Mouse (Mus musculus) hindbrain, embryonic 16.5 days (tissue): ENCODE results near the gene 1700010B08Rik. TPM values are rescaled to one million over a fixed set of nuclear protein-coding genes. Genes with fewer than 3 reads are reported as not detected.
"Not testable (repeated sequence)": the region's sequence is repeated elsewhere in the genome, so short reads cannot be mapped to it uniquely, and the experiment has no call there.

Experiments used
- ATAC-seq: fragments of 200-750 bp; cut with Nextera tagmentation; 2 replicates; pipeline ENCODE4 v1.8.0; 2017; ENCODE audit warnings: moderate TSS enrichment, moderate library complexity
- H3K27ac ChIP-seq: fragments of 300-500 bp; sonication (generic); 2 replicates; pipeline ENCODE4 v1.5.1; 2014; ENCODE audit warnings: low read depth, mild to moderate bottlenecking, control low read depth, low read length, moderate library complexity
- H3K27me3 ChIP-seq: fragments of 300-500 bp; sonication (generic); replicated peaks from 2 replicates; pipeline ENCODE4 v1.6.1; 2014; ENCODE audit warnings: low read length; ENCODE audit not compliant: control insufficient read depth, insufficient read depth
- H3K36me3 ChIP-seq: fragments of 300-500 bp; sonication (generic); 2 replicates; pipeline ENCODE4 v1.6.1; 2014; ENCODE audit warnings: mild to moderate bottlenecking, low read length, moderate library complexity, mixed read lengths; ENCODE audit not compliant: control insufficient read depth, insufficient read depth
- H3K4me1 ChIP-seq: fragments of 300-500 bp; sonication (generic); 2 replicates; pipeline ENCODE4 v1.6.1; 2014; ENCODE audit warnings: low read depth, low read length; ENCODE audit not compliant: control insufficient read depth, insufficient read depth
- H3K4me2 ChIP-seq: fragments of 300-500 bp; sonication (generic); 2 replicates; pipeline ENCODE4 v1.6.1; 2014; ENCODE audit warnings: mild to moderate bottlenecking, low read length, control low read depth, moderate library complexity
- H3K4me3 ChIP-seq: fragments of 300-500 bp; sonication (generic); 2 replicates; pipeline ENCODE4 v1.5.1; 2014; ENCODE audit warnings: mild to moderate bottlenecking, low read length, control low read depth, moderate library complexity
- H3K9ac ChIP-seq: fragments of 300-500 bp; sonication (generic); 2 replicates; pipeline ENCODE4 v1.6.1; 2014; ENCODE audit warnings: low read depth, mild to moderate bottlenecking, control low read depth, low read length, moderate library complexity
- H3K9me3 ChIP-seq: fragments of 300-500 bp; sonication (generic); 2 replicates; pipeline ENCODE4 v1.6.1; 2014; ENCODE audit warnings: mild to moderate bottlenecking, low read length, moderate library complexity; ENCODE audit not compliant: control insufficient read depth
- WGBS: fragments of 180-500 bp; shearing (Covaris S2); extraction: QIAGEN DNeasy Blood & Tissue Kit; methylation state at CpG from one replicate; pipeline ENCODE4 v1.1.7; 2014; 5-methylcytosine and 5-hydroxymethylcytosine counted together
- polyA plus RNA-seq: library from polyadenylated mRNA; unstranded; fragments of >200 nt; fragmentation: Nextera tagmentation; extraction: Ambion mirVana; gene quantifications from 2 replicates; pipeline ENCODE4 v1.2.1, GENCODE M21; 2015

Gene 1700010B08Rik
- polyA plus RNA-seq, 1 experiment from 2014 or later: not detected

DNA sequence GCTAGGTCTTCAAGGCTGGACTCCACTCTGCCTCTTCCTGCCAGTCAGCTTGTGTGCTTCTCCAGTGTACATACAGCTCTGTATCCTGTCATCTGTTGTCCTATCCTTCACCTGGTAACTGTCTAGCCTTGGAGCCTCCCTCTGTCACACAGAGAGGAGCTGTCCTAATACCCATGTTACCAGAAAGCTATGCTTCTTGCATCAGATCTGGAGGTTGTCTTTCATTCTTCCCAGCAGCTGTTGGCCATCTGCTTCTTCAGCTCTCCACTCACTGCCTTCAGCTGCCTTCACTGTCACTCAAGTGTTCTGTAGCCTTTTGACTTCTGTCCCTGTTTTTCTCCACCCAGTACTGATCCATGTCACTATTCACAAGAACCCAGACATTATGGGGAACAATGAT is 29.4 kb upstream of the 1700010B08Rik start:
- no peaks in the 10 kb centered on the region for H3K9me3 ChIP-seq
- no peaks in the 10 kb centered on the region for H3K27me3 ChIP-seq
- H3K9ac ChIP-seq: no peak overlapping the region
- H3K4me3 ChIP-seq: no peak overlapping the region
- H3K36me3 ChIP-seq: no peaks in the 10 kb centered on the region
- H3K4me2 ChIP-seq: no peak overlapping the region
- no peak for ATAC-seq
- no peak overlapping the region for H3K27ac ChIP-seq
- H3K4me1 ChIP-seq: peaks cover 2% of the 10 kb centered on the region; the same call in 1 of the 2 replicates

DNA sequence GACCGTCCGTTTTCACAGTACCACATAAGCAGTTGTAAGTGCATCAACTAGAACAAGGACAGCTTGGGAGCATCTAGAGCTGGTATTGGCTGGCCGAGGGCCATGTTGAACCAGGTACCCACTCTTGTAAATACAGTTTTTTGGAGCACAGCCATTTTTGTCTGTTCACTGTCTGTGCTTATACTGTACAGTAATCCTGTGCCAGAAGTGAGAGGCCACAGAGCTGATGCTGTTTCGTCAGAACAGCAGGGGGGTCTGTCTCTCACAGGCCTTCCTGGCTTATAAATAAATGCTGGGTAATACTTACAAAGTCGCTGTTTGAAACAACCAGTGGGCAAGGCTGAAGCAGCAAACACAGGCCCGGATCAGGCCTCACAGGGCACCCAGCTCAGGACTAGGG is 27.5 kb upstream of the 1700010B08Rik start:
- ATAC-seq: 0 out of 2 replicates have a peak, but pooled peaks have one; percentile 19
- Histone ChIP-seq H3K4me2 (no peak overlapping the region), H3K4me3 (no peak overlapping the region), H3K9ac (no peak overlapping the region), H3K27ac (no peak overlapping the region; the same call in 1 of the 2 replicates), H3K4me1 (peaks cover 2% of the 10 kb centered on the region; the same call in 1 of the 2 replicates), H3K27me3 (no peaks in the 10 kb centered on the region), H3K9me3 (no peaks in the 10 kb centered on the region), H3K36me3 (peaks cover 4% of the 10 kb centered on the region; the same call in 1 of the 2 replicates)
- WGBS: 68% methylated on average over 6 of the region's 6 CpGs

GRCm38 (mm10) chr2:173692693-173693092 is 26.5 kb upstream of the 1700010B08Rik start:
- 76% methylated on average over 2 of the region's 2 CpGs for WGBS

DNA sequence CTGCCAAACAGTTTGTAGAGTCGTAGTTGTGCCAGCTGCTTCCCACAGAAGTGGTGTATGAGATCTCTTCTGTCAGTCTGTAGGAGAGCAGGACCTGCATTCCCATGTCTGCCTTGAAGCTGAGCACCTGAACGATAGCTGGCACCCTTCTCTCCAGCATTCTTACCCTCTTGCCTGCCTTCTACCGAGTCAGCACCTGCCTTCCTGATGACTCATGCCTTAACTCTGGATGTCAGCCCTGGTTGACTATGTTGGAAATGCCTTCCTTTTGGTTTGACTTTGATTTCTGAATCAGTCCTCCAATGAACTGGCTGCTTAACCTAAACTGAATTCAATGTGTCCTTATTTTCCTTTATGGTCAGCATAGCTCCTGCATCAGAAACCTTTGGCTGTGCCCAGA is 20.4 kb upstream of the 1700010B08Rik start:
- WGBS: 97% methylated on average over 3 of the region's 3 CpGs
- Histone ChIP-seq H3K9ac (no peak overlapping the region), H3K4me2 (no peak overlapping the region), H3K27me3 (no peaks in the 10 kb centered on the region), H3K36me3 (peaks cover 16% of the 10 kb centered on the region), H3K27ac (no peak overlapping the region), H3K9me3 (no peaks in the 10 kb centered on the region), H3K4me1 (peaks cover 17% of the 10 kb centered on the region), H3K4me3 (no peak overlapping the region)
- ATAC-seq: no peak

More at GRCm38 (mm10) chr2:173692693-173693092, 26.5 kb upstream of the 1700010B08Rik start:
- peaks cover 2% of the 10 kb centered on the region; the same call in 1 of the 2 replicates for H3K4me1 ChIP-seq
- peaks cover 4% of the 10 kb centered on the region; the same call in 1 of the 2 replicates for H3K36me3 ChIP-seq
- no peak overlapping the region for H3K27ac ChIP-seq
- no peaks in the 10 kb centered on the region for H3K27me3 ChIP-seq
- no peak overlapping the region for H3K4me3 ChIP-seq
- H3K9me3 ChIP-seq: no peaks in the 10 kb centered on the region
- no peak overlapping the region for H3K9ac ChIP-seq
- ATAC-seq: no peak
- H3K4me2 ChIP-seq: no peak overlapping the region

DNA sequence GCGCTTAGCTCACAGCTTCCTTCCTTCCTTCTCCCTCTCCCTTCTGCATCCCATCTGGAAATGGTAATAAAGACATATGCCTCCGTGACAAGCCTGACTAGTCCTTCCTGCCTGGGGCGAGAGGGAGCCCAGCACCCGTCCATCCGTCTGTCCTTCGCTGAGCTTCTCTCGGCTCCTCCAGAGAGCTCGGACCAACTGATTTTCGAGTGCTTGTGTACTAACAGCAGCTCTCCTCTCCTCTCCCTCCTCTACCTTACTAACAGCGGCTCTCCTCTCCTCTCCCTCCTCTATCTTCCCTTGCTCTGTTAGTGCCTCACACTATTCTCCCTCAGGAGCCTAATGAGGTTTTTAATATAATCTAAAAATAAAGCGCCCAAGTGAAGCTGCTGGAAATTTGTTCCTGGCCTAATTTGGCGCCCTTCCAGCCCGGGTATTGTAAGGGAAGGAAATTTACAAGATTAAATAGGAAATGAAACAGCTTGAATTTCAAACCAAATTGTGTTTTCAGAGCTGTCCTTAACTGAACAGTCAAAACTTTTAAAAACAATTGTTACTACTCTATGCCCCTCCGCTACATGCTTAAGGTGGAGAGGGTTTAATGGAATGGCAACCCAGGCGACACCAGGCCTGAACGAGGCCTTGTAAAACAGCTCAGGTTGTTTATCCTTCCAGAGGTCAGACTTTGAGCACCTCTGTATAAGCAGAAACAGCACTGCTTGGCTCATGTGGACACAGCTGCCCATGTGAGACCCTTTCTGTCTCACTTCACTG is 16.9 kb upstream of the 1700010B08Rik start:
- H3K4me3 ChIP-seq: no peak overlapping the region
- H3K4me1 ChIP-seq: peaks cover 22% of the 10 kb centered on the region
- H3K4me2 ChIP-seq: peak overlapping the region; percentile 15; the same call in 1 of the 2 replicates
- ATAC-seq: peak; percentile 77
- peak overlapping the region; percentile 71 for H3K27ac ChIP-seq
- no peak overlapping the region for H3K9ac ChIP-seq
- H3K36me3 ChIP-seq: peaks cover 12% of the 10 kb centered on the region
- 60% methylated on average over 16 of the region's 16 CpGs for WGBS
- no peaks in the 10 kb centered on the region for H3K9me3 ChIP-seq
- H3K27me3 ChIP-seq: no peaks in the 10 kb centered on the region

DNA sequence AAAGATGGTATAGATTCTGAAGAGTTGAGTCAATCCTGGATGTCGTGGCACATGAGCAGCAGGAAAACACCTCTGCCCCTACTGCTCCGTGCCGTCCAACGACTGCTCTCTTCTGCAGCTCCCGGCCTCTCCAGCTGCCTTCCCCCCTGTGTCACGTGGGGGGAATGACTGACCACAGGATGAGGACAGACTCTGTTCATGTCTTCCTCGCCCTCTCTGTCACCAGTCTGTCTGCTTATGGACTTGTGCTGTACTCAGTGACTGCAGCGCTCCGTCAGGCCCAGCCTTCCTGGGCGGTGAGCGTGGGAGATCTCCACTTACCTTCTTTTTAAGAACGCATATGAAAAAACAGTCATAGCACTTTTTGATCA is 16.4 kb upstream of the 1700010B08Rik start:
- peak overlapping the region; percentile 56 for H3K27ac ChIP-seq

DNA sequence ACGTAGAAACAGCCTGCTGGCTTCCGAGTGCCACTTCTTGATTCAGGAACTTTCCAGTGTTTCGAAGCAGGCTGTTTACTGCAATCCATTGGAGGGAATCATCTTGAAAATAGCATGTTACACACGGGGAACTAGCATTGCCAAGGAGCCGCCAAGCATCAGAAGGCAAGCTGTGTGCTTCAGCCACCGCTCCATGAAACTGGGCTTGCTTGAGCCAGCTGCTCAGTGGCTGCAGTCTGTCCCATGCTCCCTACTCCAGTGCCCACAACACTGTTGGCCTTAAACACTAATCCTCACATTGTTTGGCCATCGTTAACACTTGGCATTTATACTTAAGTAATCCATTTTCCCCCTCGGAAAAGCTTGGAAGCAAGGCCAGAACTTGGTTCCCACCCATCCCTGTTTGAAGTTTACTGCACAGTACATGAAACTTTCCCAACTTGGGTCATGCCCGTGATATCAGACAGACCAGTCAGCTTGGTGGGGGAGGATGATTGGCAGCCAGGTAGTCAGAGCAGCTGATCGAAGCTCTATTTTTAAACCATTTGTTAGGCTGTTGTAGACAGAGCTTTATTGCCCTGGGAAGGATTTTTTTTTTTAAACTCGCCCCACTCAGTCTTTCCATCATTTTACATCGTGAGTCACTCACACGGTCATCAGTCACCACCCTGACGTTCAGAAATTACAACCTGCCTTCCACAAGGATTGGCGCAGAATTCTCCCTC is 13.2 kb upstream of the 1700010B08Rik start:
- no peaks in the 10 kb centered on the region for H3K9me3 ChIP-seq
- no peaks in the 10 kb centered on the region for H3K27me3 ChIP-seq
- no peak overlapping the region for H3K4me2 ChIP-seq
- peaks cover 25% of the 10 kb centered on the region for H3K4me1 ChIP-seq
- no peak overlapping the region for H3K4me3 ChIP-seq
- ATAC-seq: peak; percentile 63; the same call in 1 of the 2 replicates
- H3K9ac ChIP-seq: no peak overlapping the region
- no peak overlapping the region for H3K27ac ChIP-seq
- WGBS: 71% methylated on average over 15 of the region's 15 CpGs
- peaks cover 5% of the 10 kb centered on the region; the same call in 1 of the 2 replicates for H3K36me3 ChIP-seq

More for the DNA sequence above, 16.4 kb upstream of the 1700010B08Rik start:
- Histone ChIP-seq H3K9me3 (no peaks in the 10 kb centered on the region), H3K4me3 (no peak overlapping the region), H3K4me1 (peaks cover 22% of the 10 kb centered on the region), H3K36me3 (peaks cover 11% of the 10 kb centered on the region), H3K4me2 (no peak overlapping the region), H3K9ac (no peak overlapping the region), H3K27me3 (no peaks in the 10 kb centered on the region)
- WGBS: 86% methylated on average over 12 of the region's 12 CpGs
- no peak for ATAC-seq

GRCm38 (mm10) chr2:173707626-173708025 is 11.6 kb upstream of the 1700010B08Rik start:
- H3K9me3 ChIP-seq, H3K9ac ChIP-seq, H3K36me3 ChIP-seq, ATAC-seq, H3K4me3 ChIP-seq, H3K4me2 ChIP-seq, H3K27ac ChIP-seq, H3K27me3 ChIP-seq: not testable (repeated sequence)
- peaks cover 12% of the 10 kb centered on the region for H3K4me1 ChIP-seq

- no peak overlapping the region for H3K9ac ChIP-seq
- ATAC-seq: no peak
- H3K36me3 ChIP-seq: 0 out of 2 replicates have a peak, but pooled peaks cover 3% of the 10 kb centered on the region
- H3K27me3 ChIP-seq: no peaks in the 10 kb centered on the region
- H3K27ac ChIP-seq: no peak overlapping the region
- H3K9me3 ChIP-seq: no peaks in the 10 kb centered on the region
- no peak overlapping the region for H3K4me3 ChIP-seq
- peaks cover 15% of the 10 kb centered on the region for H3K4me1 ChIP-seq
- WGBS: 66% methylated on average over 6 of the region's 6 CpGs
- no peak overlapping the region for H3K4me2 ChIP-seq
These were observed 9.0 kb upstream of the 1700010B08Rik start for GRCm38 (mm10) chr2:173710193-173710592.
